Mouse (Mus musculus): ENCODE results near the gene Hnf1a. TPM values are rescaled to one million over a fixed set of nuclear protein-coding genes. Genes with fewer than 3 reads are reported as not detected.
"Not testable (repeated sequence)": the region's sequence is repeated elsewhere in the genome, so short reads cannot be mapped to it uniquely, and the experiment has no call there.

Gene Hnf1a
- polyA plus RNA-seq, 1 experiment from 2014 or later = 0.09 TPM

DNA sequence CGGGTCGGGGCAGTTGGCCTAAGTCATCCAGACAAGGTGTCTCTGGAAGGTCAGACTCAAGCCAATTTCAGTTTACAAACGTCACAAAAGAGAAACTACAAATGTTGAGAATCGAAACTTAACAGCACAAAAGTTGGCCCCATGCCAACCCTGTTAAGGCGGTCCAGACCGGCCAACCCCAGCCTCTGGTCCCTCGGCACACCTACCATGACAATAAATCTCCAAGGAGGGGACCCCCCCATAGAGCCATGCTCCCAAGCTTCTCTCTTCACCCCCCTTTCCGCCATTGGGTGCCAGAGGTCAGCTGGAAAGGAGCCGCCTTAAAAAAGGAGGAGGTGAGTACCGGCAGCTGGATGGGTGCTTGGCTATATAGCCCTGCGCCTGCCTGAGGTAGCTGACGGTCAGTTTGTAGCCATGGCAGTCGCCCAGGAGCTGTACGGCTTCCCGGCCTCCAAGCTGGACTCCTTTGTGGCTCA is 47.9 kb downstream of the Hnf1a start, which contains the start of gene Oasl1:
Gene Oasl1 (plus strand): TSS at position 243 of the 476 bp plus-strand sequence.
- Histone ChIP-seq H3K27ac (peak within 1 kb of the TSS; percentile 61), H3K27me3 (ENCODE audit: low read depth, poor library complexity, severe bottlenecking) (no peaks in the 10 kb centered on the region), H3K36me3 (no peaks in the 10 kb centered on the region), H3K4me1 (peaks cover 13% of the 10 kb centered on the region), H3K4me3 (no peak within 1 kb of the TSS), H3K9me3 (replicated peaks) (no peaks in the 10 kb centered on the region)
- 64% methylated on average over 15 of the region's 15 CpGs for WGBS
- no peak for DNase-seq (ENCODE audit: low spot score)

DNA sequence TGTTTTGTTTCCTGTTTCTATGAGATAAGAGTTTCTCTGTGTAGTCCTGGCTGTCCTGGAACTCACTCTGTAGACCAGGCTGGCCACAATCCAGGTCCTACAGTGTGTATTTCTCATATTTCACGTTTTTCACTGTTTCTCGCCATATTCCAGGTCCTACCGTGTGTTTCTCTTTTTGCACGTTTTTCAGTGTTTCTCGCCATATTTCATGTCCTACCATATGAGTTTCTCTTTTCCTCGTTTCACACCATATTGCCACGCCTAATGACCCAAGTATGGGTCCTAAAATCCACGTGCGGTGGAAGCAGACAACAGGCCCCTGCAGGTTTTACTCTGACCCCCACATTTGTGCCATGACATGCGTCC is 48.5 kb downstream of the Hnf1a start:
- Histone ChIP-seq H3K36me3 (no peaks in the 10 kb centered on the region), H3K4me3 (no peak overlapping the region), H3K27me3 (ENCODE audit: low read depth, poor library complexity, severe bottlenecking) (no peaks in the 10 kb centered on the region), H3K27ac (no peak overlapping the region), H3K4me1 (peaks cover 13% of the 10 kb centered on the region), H3K9me3 (replicated peaks) (no peaks in the 10 kb centered on the region)
- WGBS = 67% methylated on average over 10 of the region's 10 CpGs
- no peak for DNase-seq (ENCODE audit: low spot score)

DNA sequence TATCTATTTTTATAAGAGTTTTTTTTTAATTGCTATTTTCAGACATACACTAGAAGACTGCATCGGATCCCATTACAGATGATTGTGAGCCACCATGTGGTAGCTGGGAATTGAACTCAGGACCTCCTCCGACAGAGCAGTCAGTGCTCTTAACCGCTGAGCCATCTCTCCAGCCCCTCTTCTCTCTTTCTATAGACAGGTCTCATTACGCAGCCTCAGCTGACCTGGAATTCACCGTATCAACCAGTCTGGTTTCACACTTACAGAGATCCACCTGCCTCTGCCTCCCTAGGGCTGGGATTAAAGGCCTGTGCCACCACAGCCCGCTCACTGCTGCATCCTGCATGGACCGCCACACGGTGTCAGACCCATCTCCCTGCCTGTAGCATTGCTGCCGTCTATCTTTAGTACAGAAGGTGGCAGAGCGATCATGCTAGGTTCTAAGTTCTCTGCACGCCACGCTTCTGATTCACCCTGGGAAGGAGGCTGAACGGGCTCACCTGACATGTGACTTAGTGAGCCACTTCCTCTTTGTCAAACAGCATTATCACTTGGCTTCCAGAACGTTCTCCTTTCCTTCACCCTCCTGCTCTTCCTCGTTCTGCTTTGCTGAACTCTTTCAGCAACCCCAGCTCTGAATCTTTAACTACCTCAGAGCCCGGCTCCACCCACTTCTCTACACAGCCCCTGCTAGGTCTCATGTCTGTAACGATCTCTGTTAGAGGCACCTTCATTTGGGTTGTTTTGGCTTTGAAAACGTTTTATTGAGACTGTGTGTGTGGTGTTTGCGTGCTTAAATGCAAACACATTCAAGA is 49.1 kb downstream of the Hnf1a start:
- no peak overlapping the region for H3K27ac ChIP-seq
- WGBS = 81% methylated on average over 19 of the region's 19 CpGs
- H3K4me3 ChIP-seq = no peak overlapping the region
- DNase-seq (ENCODE audit: low spot score) = no peak
- no peaks in the 10 kb centered on the region for H3K9me3 ChIP-seq (replicated peaks)
- peaks cover 13% of the 10 kb centered on the region for H3K4me1 ChIP-seq
- no peaks in the 10 kb centered on the region for H3K36me3 ChIP-seq
- no peaks in the 10 kb centered on the region for H3K27me3 ChIP-seq (ENCODE audit: low read depth, poor library complexity, severe bottlenecking)

DNA sequence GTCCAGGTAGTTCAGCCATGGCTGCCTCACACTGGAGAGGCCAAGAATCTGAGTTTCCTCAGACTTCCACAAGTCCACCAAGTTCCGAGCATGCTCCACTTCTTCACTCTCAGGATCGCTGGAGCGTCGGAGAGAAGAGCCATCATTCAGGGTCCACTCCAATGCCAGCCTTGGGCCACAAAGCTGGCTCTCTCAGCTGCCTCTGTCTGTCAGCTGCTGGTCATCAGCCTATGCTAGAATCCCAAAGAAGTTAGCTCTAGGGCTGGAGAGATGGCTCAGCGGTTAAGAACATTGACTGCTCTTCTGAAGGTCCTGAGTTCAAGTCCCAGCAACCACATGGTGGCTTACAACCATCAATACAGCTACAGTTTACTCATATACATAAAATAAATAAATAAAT is 53.5 kb downstream of the Hnf1a start:
- H3K4me3 ChIP-seq; DNase-seq (ENCODE audit: low spot score); H3K27me3 ChIP-seq (ENCODE audit: low read depth, poor library complexity, severe bottlenecking); H3K36me3 ChIP-seq; H3K27ac ChIP-seq; H3K9me3 ChIP-seq (replicated peaks): not testable (repeated sequence)
- H3K4me1 ChIP-seq = peaks cover 15% of the 10 kb centered on the region
- WGBS = 95% methylated on average over 5 of the region's 5 CpGs

DNA sequence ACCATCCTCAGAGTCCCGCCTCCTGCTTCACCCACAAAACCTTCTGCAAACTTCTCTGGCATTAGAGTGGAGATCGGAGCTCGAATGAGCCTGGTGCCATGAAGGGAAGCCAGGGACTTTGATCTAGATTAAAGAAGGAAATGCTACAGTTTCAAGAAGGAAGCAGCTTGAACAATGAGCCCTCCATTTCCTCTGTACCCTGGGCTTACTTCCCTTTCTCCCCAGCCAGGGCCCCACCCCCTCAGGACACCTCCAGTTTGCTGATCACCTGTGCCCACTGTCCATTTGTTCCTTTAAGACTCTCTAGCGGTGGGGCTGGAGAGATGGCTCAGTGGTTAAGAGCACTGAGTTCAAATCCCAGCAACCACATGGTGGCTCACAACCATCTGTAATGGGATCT is 54.1 kb downstream of the Hnf1a start:
- no peaks in the 10 kb centered on the region for H3K9me3 ChIP-seq (replicated peaks)
- WGBS = 84% methylated on average over 4 of the region's 4 CpGs
- no peak for DNase-seq (ENCODE audit: low spot score)
- no peaks in the 10 kb centered on the region for H3K36me3 ChIP-seq
- no peak overlapping the region for H3K4me3 ChIP-seq
- H3K4me1 ChIP-seq = peaks cover 11% of the 10 kb centered on the region
- H3K27me3 ChIP-seq (ENCODE audit: low read depth, poor library complexity, severe bottlenecking) = no peaks in the 10 kb centered on the region
- no peak overlapping the region for H3K27ac ChIP-seq

DNA sequence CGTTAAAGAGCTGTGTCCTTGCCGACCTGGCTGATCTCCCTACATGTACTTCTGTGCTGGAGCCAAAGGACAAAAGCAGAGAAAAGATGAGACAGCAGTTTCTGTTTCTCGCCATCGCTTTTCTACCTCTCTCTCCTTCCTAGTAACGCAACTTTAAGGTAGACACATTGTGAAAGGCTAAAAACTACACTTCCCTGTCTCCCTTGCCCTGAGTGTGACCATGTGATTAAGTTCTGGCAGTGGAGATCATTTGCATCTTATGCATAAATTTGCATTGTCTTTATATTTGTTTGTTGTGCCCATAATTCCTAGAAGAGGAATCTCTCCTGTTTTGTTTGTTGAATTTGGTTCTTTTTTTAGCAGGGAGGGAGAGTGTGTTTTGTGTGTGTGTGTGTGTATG is 55.0 kb downstream of the Hnf1a start:
- Histone ChIP-seq H3K4me1 (peaks cover 9% of the 10 kb centered on the region), H3K36me3 (no peaks in the 10 kb centered on the region), H3K9me3 (replicated peaks) (no peaks in the 10 kb centered on the region), H3K27me3 (ENCODE audit: low read depth, poor library complexity, severe bottlenecking) (no peaks in the 10 kb centered on the region), H3K4me3 (no peak overlapping the region), H3K27ac (no peak overlapping the region)
- 85% methylated on average over 5 of the region's 5 CpGs for WGBS
- no peak for DNase-seq (ENCODE audit: low spot score)

DNA sequence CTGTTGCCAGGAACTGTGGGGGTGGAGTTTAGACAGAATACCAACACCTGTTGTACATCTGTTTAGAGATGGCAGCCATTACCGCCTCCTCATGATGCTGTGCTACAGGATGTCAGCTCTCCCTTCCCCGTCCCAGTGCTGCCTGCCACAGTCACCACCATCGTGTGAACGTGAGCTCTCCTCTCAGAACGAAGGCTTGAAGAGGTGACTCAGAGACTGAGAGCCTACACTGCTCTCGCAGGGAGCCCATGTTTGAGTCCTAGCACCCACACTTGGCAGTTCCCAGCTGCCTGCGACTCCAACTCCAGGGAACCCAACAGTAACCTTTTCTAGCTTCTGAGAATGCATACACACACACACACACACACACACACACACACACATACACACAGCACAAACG is 56.0 kb downstream of the Hnf1a start:
- no peak for DNase-seq (ENCODE audit: low spot score)
- Histone ChIP-seq H3K27me3 (ENCODE audit: low read depth, poor library complexity, severe bottlenecking) (no peaks in the 10 kb centered on the region), H3K36me3 (no peaks in the 10 kb centered on the region), H3K4me3 (no peak overlapping the region), H3K4me1 (peaks cover 9% of the 10 kb centered on the region), H3K9me3 (replicated peaks) (no peaks in the 10 kb centered on the region), H3K27ac (peak overlapping the region; percentile 2; the same call in 1 of the 2 replicates)
- whole genome bisulfite sequencing = 77% methylated on average over 8 of the region's 8 CpGs

DNA sequence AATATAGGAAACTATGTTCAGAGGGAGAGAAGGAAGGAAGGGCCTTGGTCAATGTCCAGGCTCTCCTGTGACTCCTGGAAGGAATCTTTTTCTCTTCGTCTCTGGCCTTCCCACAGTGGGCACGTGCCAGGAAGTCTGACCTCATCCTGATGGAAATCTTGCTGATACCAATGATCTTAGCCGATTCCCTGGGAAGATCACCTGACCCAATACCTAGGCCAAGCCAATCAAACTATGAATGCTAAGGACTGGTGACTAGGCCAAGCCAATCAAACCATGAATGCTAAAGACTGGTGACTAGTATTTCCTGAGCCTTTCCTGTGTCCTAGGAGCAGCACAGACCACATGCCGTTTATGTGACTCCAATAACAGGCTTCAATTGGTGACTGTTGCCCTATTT is 57.2 kb downstream of the Hnf1a start:
- peaks cover 11% of the 10 kb centered on the region for H3K4me1 ChIP-seq
- whole genome bisulfite sequencing = 77% methylated on average over 4 of the region's 4 CpGs

DNA sequence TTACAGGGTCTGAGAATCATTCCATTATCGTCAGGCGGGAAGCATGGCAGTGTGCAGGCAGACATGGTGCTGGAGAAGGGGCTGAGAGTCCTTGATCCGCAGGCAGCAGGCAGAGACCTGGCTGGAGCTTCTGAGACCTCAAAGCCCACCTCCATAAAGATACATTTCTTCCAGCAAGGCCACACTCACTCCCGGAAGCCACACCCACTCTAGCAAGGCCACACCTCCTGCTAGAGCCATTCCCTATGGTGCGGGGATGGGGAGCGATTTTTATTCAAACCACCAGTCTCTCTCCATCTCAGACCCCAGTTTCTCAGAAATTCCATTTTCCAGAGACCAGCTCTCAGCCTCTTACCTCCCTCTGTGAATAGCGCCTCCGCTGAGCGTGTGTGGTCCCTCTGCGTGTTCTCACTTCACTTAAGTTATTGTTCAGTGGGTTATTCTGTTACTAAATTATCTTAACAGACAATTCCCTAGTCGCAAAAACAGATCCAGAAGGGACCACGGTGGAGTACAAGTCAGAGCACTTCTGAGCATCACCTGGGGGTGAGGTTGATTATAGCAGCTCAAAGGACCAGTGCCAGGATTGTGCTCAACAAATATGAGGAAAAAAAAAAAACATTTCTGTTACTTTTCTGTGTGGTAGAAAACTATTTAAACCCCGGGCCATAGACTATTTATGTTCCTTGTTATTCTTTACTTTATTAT is 62.1 kb downstream of the Hnf1a start:
- WGBS = 56% methylated on average over 13 of the region's 13 CpGs
- Histone ChIP-seq H3K27me3 (ENCODE audit: low read depth, poor library complexity, severe bottlenecking) (no peaks in the 10 kb centered on the region), H3K36me3 (no peaks in the 10 kb centered on the region), H3K4me1 (peaks cover 13% of the 10 kb centered on the region), H3K4me3 (no peak overlapping the region), H3K9me3 (replicated peaks) (no peaks in the 10 kb centered on the region), H3K27ac (no peak overlapping the region)
- no peak for DNase-seq (ENCODE audit: low spot score)

More for the DNA sequence above, 57.2 kb downstream of the Hnf1a start:
- Histone ChIP-seq H3K36me3 (no peaks in the 10 kb centered on the region), H3K27me3 (ENCODE audit: low read depth, poor library complexity, severe bottlenecking) (no peaks in the 10 kb centered on the region), H3K9me3 (replicated peaks) (no peaks in the 10 kb centered on the region), H3K4me3 (no peak overlapping the region), H3K27ac (no peak overlapping the region)
- DNase-seq (ENCODE audit: low spot score) = no peak

DNA sequence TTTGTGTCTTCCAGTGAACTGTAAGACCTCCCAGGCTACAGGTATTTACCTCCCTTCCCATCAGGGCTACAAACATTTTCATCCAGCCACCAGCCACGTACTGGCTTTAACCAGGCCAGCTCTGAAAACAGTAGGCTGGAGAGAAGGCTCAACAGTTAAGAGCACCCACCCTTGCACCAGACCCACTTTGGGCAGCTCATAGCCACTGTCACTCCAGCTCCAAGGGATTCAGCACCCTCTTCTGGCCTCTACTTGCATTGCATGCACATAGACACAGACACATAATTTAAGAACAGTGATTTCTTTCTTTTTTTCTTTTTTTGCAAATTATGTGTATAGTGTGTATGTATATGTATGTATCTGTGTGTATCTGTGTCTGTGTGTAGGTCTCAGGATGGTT is 68.5 kb downstream of the Hnf1a start:
- Histone ChIP-seq H3K4me1 (peaks cover 15% of the 10 kb centered on the region), H3K9me3 (replicated peaks) (no peaks in the 10 kb centered on the region), H3K27ac (no peak overlapping the region), H3K27me3 (ENCODE audit: low read depth, poor library complexity, severe bottlenecking) (no peaks in the 10 kb centered on the region), H3K36me3 (no peaks in the 10 kb centered on the region), H3K4me3 (no peak overlapping the region)
- 33% methylated on average over 1 of the region's 1 CpGs for WGBS
- peak; percentile 57 for DNase-seq (ENCODE audit: low spot score)

Other genes starting within 250 kb of the Hnf1a start
- gene Ankrd13a, start 196.4 kb downstream of the Hnf1a start, polyA plus RNA-seq (2016; fragmentation: Nextera tagmentation; extraction: Ambion mirVana) = 43.1 and 44.0 TPM in 2 replicates
- gene Git2, start 195.6 kb downstream of the Hnf1a start, polyA plus RNA-seq (2016; fragmentation: Nextera tagmentation; extraction: Ambion mirVana) = 36.1 and 44.8 TPM in 2 replicates
- 92.0 and 92.4 TPM in 2 replicates for gene 1500011B03Rik, start 147.6 kb downstream of the Hnf1a start, polyA plus RNA-seq (2016; fragmentation: Nextera tagmentation; extraction: Ambion mirVana)
- gene 4930519G04Rik, start 117.4 kb downstream of the Hnf1a start, polyA plus RNA-seq (2016; fragmentation: Nextera tagmentation; extraction: Ambion mirVana) = not detected in 2 replicates
- gene Gm9936, start 112.4 kb downstream of the Hnf1a start, polyA plus RNA-seq (2016; fragmentation: Nextera tagmentation; extraction: Ambion mirVana) = not detected in 2 replicates
- gene Oasl2, start 74.2 kb downstream of the Hnf1a start, polyA plus RNA-seq (2016; fragmentation: Nextera tagmentation; extraction: Ambion mirVana) = 1.5 and 2.0 TPM in 2 replicates
- 0.09 and 0.24 TPM in 2 replicates for gene Oasl1, start 47.9 kb downstream of the Hnf1a start, polyA plus RNA-seq (2016; fragmentation: Nextera tagmentation; extraction: Ambion mirVana)
- gene 2210016L21Rik, start 28.9 kb downstream of the Hnf1a start, polyA plus RNA-seq (2016; fragmentation: Nextera tagmentation; extraction: Ambion mirVana) = 42.3 and 48.6 TPM in 2 replicates
- gene Sppl3, start 40.0 kb upstream of the Hnf1a start, polyA plus RNA-seq (2016; fragmentation: Nextera tagmentation; extraction: Ambion mirVana) = 15.2 and 15.3 TPM in 2 replicates
- 24.9 and 26.2 TPM in 2 replicates for gene Gm10401, start 127.2 kb upstream of the Hnf1a start, polyA plus RNA-seq (2016; fragmentation: Nextera tagmentation; extraction: Ambion mirVana)
- 91.6 and 91.9 TPM in 2 replicates for gene Acads, start 148.3 kb upstream of the Hnf1a start, polyA plus RNA-seq (2016; fragmentation: Nextera tagmentation; extraction: Ambion mirVana)
- gene Unc119b, start 163.9 kb upstream of the Hnf1a start, polyA plus RNA-seq (2016; fragmentation: Nextera tagmentation; extraction: Ambion mirVana) = 77.0 and 78.3 TPM in 2 replicates
- 92.0 and 94.3 TPM in 2 replicates for gene Mlec, start 187.1 kb upstream of the Hnf1a start, polyA plus RNA-seq (2016; fragmentation: Nextera tagmentation; extraction: Ambion mirVana)
- gene Cabp1, start 223.3 kb upstream of the Hnf1a start, polyA plus RNA-seq (2016; fragmentation: Nextera tagmentation; extraction: Ambion mirVana) = 1.9 and 2.6 TPM in 2 replicates

Measured in limb, embryonic 10.5 days (tissue).